Mouse (Mus musculus) brain, adult 2 months (tissue): ENCODE data around the gene Ccdc144b.

Experiments
- DNase-seq: peaks from one replicate; pipeline ENCODE4 v3.0.0; 2011; ENCODE audit warnings: low read depth, low spot score

The Ccdc144b gene

DNA sequence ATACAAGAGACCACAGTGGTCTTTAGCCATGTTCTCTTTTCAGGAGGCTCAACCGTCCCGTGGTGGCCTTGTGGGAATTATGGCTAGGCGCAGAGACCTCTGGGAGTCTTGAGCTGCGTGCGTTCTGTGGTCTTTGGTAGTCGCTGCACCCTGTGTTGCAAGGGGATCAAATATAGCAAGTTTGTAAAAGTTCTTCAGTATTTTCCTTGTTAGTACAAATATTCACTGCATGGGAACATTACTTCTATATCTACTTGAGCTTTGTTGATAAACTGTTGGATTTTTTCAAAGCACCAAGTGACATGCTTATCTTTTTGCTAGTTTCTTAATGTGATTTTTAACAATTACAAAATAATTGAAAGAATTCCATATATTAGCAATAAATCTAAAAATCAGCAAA, at the start of gene Ccdc144b:
Ccdc144b (minus strand) TSS at position 101 of the 400 bp plus-strand sequence.
- no peak for DNase-seq

DNA sequence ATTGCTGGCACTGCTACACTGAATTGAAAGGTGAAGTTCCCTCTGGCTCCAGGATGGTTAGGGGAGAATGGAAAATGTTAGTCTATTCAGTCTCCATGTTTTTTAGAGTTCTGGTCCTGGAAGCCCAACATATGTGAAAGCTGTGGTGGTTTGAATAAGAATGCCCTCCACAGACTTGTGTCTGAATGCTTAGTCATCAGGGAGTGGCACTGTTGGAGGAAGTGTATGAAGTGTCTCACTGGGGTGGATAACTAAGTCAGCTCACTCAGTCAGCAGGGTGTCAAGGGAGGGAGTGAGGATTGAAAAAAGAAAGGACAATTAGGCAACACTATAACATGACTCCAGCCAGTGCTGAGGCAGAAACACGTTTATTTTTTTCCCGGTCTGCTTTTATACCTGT, 42.0 kb upstream of the Ccdc144b start:
- no peak for DNase-seq

DNA sequence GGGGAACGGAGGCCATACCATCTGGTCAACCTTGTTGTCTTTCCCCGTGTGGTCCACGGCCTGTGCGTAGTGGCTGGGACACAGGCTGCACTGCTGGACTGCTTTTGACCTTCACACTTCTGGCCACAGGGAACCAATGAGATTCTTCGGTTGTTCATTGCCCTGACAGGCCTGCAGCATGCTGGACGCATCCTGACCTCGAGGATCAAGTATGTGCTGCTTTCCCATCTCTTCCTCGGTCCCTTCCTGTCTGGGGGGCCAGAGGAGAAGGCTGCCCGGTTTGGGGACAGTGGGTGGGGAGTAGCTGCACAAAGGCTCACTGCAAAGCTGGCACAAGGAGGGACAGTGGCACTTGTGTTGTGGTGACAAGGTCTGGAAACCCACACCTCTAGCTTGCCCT, 34.2 kb upstream of the Ccdc144b start:
- DNase-seq, result no peak

DNA sequence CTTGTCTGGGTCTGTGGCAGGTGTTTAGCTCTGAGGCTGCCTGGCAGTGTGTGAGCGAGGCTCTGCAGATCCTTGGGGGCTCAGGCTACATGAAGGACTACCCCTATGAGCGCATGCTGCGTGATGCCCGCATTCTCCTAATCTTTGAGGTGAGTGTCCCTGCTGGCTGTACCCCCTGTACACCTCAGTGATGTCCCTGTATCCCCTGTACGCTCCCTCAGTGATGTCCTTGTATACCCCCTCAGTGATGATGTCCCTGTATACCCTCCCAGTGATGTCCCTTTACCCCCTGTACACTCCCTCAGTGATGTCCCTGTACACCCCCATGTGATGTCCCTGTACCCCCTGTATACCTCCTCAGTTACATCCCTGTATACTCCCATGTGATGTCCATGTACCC, 32.0 kb upstream of the Ccdc144b start:
- DNase-seq, result no peak

DNA sequence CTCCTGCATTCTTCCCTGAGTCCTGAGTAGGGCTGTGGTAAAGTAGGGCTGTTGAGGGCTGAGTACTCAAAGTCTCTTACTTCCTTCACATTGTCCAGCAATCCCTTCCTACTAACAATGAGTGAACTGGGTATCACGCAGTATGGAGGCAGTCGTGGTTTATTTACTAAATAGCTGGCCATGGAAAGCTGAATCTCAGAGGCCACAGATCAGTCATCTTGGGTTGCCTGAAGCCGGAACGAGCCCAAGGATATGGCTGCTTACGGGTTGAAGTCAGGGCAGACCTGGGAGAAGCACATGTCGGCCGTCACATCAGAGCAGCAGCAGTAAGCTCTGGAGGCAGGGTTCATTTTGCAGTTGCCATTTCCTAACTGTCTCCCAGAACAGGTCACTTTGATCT, 30.0 kb upstream of the Ccdc144b start:
- no peak for DNase-seq

DNA sequence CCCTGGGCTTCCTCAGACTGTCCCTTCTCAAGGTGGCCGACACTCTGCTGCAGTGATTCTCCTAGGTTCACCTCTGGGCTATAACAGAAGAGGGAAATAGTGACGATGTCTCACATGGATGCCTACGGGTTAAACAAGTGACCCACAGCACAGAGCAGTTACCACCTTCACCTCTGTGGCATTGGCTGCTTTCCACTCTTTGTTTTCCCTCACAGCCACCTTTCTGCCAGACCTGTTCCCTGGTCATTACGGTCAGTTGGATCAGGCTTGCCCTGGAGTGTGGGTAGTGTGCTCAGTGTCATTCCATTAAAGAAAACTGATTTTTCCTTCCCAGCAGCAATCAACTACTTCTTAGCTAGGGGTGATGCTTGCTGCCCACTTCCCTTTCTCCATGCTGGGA, 29.5 kb upstream of the Ccdc144b start:
- DNase-seq, result no peak

DNA sequence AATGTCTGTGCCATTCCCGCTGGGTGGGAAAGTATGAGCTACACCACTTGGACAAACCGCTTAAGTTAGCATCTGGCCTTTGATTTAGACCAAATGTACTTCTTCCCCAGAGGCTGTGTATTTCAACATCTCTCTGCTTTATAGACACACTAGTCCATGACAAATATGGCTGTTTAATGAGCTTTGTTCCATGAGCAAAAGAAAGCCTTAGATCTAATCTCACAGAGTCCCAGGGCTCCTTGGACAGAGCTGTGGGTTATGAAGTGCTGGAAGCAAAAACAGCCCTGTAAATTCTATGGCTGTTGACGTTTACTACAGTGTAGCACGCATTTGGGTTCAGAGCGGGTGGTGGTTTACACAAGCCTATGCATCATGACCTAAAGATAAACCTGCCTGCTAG, 27.4 kb upstream of the Ccdc144b start:
- DNase-seq, result no peak

DNA sequence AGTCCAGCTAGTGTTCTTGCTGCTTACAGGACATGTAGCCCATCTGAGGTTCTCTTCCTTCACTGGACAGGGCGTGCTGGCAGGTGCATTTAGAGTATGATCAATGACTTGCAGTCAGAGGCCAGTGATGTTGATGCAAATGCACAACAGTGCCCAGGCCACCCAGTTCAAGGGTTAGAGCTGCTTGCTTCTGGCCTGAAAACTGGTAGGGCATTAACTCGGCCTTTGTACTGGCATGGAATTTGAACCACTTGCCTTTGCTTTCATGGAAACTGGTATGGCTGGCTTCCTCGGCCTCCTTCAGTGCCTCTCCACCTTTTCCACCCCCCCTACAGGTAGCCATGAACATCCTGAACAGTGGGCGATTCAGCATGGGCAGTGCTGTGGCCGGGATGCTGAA, 26.5 kb upstream of the Ccdc144b start:
- no peak for DNase-seq

DNA sequence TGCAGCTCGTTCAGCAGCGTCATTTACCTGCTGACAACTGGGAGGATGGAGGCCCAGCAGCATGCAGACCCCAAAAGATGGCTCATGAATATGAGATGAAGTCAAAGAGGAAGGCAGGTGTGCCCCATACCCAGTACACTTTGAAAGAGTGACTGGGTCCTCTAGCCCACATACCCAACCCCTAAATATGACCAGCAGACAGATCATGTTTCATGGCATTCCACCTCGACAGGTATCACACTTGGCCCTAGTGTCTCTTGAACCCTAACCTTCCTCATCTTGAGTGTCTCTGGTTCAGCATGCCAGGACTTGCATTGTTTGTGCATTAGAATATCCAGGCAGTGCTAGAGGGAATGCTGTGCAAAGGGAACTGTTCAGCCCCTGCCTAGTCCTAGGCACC, 24.0 kb upstream of the Ccdc144b start:
- DNase-seq, result no peak

DNA sequence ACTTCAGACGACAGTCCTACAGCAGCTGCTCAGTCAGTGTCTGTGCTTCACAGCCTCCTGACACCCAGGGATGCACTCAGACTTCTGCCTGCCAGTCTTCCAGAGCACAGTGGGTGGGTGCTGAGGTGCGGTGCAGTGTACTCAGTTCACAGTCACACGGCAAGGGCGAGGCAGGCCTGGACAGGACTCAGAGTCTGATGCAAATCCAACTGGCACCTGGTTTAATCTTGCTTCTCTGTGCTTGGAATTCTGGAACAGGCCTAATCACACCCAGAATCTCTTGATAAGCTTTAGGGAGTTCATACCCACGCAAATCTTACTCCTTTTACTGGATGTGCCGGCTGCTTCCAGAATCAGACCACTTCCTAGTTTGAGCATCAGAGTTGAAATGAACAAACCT, 22.1 kb upstream of the Ccdc144b start:
- no peak for DNase-seq

DNA sequence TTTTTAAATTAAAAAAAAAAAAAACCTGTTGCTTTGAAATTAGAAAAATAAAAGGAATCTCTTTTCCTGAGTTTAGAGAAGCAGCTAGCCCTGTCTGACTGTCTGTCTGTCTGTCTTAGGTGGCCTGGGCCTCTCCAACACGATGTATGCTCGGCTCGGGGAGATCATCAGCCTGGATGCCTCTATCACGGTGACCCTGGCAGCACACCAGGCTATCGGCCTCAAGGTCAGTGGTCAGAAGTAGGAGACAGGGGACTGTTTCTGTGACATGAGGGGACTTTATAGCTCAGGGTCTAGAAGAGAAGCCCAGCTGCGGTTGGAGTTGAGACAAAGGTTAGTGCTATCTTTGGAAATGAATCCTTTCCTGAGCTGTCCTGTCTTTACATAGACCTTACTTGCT, 20.9 kb upstream of the Ccdc144b start:
- DNase-seq, result no peak

DNA sequence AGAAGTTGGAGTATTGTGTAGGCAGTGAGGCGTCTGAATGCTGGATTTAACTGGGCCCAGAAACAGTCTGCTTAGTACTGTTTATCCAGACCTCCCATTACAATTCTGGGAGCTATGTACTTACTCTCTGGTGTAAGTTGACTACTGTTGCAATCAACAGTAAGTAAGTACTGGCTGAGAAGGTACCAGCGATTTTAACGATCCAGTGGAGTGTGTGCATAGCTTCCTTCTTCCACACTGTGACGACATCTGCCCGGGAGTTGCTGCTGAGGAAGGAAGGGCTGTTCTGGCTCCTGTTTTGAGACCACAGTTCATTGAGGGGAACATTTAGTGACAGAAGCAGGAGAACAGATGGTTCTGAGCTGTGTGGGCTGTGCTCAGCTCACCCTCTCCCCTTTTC, 17.7 kb upstream of the Ccdc144b start:
- peak; percentile 7 for DNase-seq

DNA sequence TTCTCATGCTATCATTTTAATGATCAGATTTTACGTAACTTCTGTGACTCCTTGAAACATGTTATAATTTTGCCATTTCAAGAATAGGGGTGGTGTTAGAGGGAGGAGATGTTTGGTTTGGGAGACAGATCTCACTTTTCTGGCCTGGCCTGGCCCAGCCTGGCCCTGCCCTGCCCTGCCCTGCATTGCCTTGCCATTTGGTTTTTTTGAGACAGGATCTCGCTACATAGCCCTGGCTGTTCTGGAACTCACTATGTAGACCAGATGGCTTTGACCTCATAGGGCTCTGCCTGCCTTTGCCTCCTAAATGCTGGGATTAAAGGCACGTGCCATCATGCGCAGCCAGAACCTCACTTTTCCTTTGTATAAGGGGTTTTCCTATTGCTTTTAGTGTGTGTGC, 17.1 kb upstream of the Ccdc144b start:
- no peak for DNase-seq

DNA sequence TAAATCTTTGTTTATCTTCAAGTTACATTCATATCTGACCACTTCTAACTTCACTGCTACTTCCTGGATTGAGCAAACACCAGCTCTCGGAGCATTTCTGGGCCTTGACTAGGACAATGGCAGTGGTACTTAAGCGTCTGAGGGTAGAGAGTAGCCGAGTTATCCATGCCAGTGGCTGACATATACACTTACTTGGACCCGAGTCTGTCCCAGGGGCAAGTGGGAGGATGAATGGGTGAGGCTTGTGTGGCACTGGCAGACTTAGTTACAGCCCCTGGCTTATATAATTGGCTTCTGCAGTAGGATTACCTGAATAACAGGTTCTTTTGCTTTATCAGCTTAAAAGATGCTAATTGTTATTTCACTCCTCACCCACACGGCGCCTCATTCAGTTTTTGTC, 14.4 kb upstream of the Ccdc144b start:
- DNase-seq, result no peak

DNA sequence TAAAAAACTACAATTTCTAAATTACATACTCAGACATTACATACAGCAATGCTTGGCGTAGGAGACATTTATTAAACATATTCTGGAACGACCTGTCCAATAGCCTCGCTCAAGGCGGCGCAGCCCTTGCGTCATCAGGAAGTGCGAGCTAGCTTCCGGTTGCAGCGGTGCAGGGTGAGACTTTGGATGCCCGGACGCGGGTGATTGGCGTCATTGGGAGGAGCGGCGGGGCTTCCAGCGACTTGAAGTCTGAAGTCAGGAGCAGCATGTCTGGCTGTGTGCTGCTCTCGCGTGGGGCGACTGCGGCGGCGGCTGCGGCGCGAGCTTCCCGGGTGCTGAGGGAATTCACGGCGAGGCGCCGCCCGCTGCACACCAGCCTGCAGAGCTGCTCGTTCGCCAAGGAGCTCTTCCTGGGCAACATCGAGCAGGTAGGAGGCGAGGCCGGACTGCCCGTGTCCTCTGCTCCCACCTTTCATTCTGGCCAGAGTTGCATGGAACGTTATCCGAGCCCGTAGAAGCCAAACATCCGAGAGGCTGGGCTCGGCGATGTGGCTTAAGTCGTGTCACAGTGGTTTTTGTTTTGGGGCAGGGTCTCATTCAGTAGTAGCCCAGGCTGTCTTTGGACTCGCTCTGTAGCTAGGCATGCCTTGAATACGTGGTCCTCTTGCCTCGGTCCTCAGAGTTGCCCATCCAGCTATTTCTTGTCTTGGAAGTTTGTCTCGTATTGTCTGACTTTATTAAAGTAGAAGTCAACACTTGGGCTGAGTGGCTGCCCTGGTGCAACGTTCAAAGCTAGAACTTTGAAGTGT, 12.7 kb upstream of the Ccdc144b start, which contains the start of gene Acad9:
Acad9 (plus strand) TSS at position 137 of the 809 bp plus-strand sequence.
- DNase-seq, result peak; percentile 99

DNA sequence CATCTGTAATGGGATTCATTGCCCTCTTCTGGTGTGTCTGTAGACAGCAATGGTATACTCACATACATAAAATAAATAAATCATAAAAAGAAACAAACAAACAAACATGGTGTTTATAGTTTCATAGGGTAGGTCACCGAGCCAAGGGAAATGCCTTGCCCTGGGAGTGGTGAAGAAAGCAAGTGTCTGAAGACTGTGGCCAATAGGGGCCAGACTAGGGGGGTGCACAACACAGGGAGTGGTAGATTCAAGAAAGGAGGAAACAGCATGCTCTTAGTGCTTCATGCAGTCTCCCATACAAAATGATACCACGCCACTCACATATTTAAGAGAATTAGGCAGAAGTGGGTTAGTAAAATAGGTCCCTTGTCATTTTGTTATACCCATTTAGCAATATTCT, 11.8 kb upstream of the Ccdc144b start:
- DNase-seq, result no peak

DNA sequence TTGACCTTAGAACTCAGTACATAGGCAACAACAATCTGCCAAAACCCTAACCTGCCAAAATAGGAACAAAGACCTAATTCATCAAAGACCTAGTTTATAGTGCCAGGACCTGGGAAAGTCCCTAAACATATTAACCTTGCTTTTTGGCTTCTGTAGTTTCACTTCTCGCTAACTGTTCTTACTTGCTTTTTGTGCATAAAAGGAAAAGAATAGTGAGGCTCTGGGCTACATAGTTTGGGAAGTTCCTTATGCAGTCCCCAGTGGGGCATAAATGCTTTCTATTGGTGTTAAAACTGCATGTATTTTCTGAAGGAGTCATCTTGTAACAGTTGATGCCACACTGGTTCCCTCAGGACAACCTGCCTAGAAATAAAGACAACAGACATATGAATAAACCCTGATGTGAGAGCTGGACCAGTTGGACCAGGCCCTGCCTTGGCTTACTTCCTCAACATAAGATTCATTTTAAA, 11.3 kb upstream of the Ccdc144b start:
- no peak for DNase-seq

DNA sequence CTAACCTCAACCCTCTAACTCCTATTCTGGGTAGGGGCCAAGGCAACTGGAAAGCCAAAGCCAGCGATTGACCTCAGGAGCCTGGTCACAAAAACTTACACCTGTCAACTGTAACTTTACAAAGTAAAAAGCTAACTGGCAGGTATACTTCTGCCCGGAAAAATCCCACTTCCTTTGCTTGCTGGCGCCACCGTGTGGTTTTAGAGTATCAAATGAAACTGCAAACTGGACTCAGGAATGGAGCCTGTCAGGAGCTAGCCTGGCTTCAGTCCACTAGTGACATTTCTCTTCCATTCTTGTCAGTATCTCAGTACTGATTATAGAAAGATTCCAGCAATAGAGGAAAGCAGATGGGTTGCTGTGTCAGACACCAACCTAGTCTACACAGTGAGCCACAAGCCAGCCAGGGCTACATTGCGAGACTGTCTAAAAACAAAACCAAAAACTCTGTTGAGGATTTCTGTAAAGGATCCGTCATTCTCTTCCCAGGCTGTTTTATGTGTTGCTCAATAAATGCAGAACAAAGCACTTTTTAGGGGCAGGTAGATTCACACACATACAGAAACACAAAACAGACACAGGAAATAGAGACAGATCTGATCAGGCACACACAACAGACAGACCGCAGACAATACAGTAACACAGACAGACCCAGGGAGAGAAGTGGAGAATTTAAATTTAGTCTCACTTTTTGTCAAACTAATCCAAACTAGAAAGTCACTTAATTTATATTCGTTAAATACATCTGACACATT, 6.9 kb upstream of the Ccdc144b start:
- DNase-seq, result peak; percentile 68

DNA sequence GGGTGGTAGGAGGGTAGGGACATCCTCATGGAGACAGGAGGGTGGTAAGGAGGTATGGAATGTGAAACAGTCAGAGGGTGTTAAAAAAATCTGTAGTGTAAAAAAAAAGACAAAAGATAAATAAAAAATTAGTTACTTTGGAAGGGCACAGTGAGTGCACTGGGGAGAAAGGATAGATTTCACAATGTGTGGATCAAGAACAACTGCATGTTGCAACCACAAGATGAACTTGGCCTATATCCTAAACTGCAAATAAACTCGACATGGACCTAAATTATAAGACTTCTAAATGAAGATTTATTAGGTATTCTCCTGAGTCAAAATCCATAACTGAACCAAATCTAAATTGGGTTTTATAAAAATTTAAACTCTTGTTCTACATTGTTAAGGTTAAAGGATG, 4.2 kb downstream of the Ccdc144b start:
- DNase-seq, result no peak

DNA sequence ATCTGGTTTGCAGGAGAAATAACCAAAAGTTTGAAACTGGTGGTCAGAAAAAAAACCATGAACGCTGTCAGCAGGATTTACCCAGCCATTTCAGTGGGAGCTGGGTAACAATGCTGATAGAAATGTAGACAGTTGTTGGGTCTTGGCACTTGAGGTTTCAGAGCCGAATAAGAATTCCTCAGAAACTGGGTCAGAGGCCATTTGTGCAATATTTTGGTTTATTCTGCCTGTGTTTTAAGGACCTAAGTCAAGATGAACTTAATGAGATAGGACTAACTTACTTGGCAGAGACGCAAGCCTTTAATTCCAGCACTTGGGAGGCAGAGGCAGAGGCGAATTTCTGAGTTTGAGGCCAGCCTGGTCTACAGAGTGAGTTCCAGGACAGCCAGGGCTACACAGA, 8.3 kb downstream of the Ccdc144b start:
- no peak for DNase-seq

DNA sequence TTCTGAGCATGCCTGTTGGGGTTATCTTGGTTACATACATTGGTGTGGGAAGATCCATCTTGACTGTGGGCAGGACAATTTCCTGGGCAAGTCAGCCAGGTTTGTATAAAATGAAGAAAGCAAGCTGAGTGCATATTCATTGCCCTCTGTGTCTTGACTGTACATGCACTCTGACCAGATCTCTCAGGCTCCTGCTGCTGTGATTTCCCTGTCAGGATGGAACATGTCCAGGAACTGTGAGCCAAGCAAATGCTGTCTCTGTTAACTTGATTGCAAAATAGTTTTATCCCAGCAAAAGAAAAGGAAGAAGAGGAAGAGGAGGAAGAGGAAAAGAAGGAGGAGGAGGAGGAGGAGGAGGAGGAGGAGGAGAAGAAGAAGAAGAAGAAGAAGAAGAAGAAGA, 8.8 kb downstream of the Ccdc144b start:
- DNase-seq, result no peak

DNA sequence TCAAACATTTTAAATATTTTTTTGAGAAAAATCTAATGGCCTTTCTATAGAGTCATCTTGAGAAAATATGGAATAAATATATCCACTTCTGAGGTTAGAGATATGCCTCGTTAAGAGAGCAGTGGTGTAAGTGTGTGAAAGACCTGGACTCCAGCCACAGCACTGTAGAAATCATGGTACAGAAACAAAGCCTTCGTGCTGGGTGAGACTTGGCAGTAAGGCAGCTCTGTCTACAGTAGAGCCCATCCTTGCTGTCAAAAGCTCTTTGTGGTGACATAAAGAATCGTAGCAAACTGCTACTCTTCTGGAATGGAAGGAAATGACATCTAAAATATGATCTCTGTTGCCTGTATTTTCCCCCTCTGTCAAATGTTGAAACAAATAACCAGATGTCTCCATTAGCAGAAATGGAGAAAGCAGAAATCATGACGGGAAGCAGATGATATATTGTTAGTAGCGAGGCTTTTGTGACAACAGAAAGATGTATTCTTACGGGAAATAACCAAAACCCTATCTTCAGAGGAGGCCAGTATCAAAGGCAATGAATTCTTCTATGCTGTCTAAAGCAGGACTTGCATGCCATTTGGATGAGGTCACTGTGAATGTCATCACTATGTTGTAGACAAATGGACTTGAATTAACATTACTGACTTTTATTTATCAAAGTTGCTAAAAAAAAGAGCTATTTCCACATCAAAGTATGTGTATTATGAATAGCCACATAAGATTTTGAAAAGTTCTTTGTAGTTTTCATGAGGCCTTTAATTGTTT, 21.4 kb downstream of the Ccdc144b start:
- DNase-seq, result no peak
